Comparison of ENCODE assay signal across 8 mouse cellular contexts in genomic region chr12:98258371-98258844, GRCm38 (mm10). TPM values are rescaled to one million over a fixed set of nuclear protein-coding genes. Genes with fewer than 3 reads are reported as not detected.
A peak's percentile ranks its signal among the peaks of the same experiment; 100 is the strongest.
DNase-seq lines count a peak whose midpoint lies in the region; ATAC-seq and TF ChIP-seq lines count a peak whose summit lies in the region.

No protein-coding gene starts in this region.

- no peaks in the 10 kb centered on the region for H3K27me3 ChIP-seq in heart, embryonic 13.5 days (replicated peaks)
- no peaks in the 10 kb centered on the region for H3K27me3 ChIP-seq in embryonic facial prominence, embryonic 11.5 days (ENCODE audit: control insufficient read depth, insufficient read depth, low read length)
- no peaks in the 10 kb centered on the region for H3K27me3 ChIP-seq in intestine, postnatal 0 days (replicated peaks; ENCODE audit: control insufficient read depth, insufficient read depth, low read length)
- H3K27me3 ChIP-seq in midbrain, embryonic 12.5 days, result no peaks in the 10 kb centered on the region

- peaks cover 12% of the 10 kb centered on the region; the same call in 1 of the 2 replicates for H3K4me1 ChIP-seq in heart, embryonic 13.5 days
- H3K4me1 ChIP-seq in embryonic facial prominence, embryonic 11.5 days (ENCODE audit: control insufficient read depth, insufficient read depth, low read length), result no peaks in the 10 kb centered on the region
- no peaks in the 10 kb centered on the region for H3K4me1 ChIP-seq in intestine, postnatal 0 days (replicated peaks; ENCODE audit: control insufficient read depth, insufficient read depth, low read length)
- H3K4me1 ChIP-seq in midbrain, embryonic 12.5 days, result 0 out of 2 replicates have a peak, but pooled peaks cover 7% of the 10 kb centered on the region

- H3K4me2 ChIP-seq in heart, embryonic 13.5 days, result peak overlapping the region; percentile 76
- peak overlapping the region; percentile 43 for H3K4me2 ChIP-seq in embryonic facial prominence, embryonic 11.5 days (ENCODE audit: low read depth, low read length)
- H3K4me2 ChIP-seq in intestine, postnatal 0 days (replicated peaks; ENCODE audit: low read depth), result peak overlapping the region; percentile 88
- peak overlapping the region; percentile 70 for H3K4me2 ChIP-seq in midbrain, embryonic 12.5 days (replicated peaks)

- H3K9me3 ChIP-seq in heart, embryonic 13.5 days, result no peaks in the 10 kb centered on the region
- H3K9me3 ChIP-seq in embryonic facial prominence, embryonic 11.5 days (replicated peaks; ENCODE audit: control insufficient read depth, low read length), result no peaks in the 10 kb centered on the region
- H3K9me3 ChIP-seq in intestine, postnatal 0 days (ENCODE audit: control insufficient read depth), result no peaks in the 10 kb centered on the region
- no peaks in the 10 kb centered on the region for H3K9me3 ChIP-seq in midbrain, embryonic 12.5 days

- WGBS in heart, embryonic 13.5 days, result under 1% methylated on average over 8 of the region's 8 CpGs
- WGBS in embryonic facial prominence, embryonic 11.5 days, result 0% methylated on average over 8 of the region's 8 CpGs
- WGBS in intestine, postnatal 0 days, result 0% methylated on average over 8 of the region's 8 CpGs
- WGBS in midbrain, embryonic 12.5 days, result under 1% methylated on average over 8 of the region's 8 CpGs

- peaks cover 4% of the 10 kb centered on the region; the same call in 1 of the 2 replicates for H3K36me3 ChIP-seq in heart, embryonic 13.5 days
- H3K36me3 ChIP-seq in embryonic facial prominence, embryonic 11.5 days (replicated peaks; ENCODE audit: control insufficient read depth, insufficient read depth, low read depth, low read length), result no peaks in the 10 kb centered on the region
- H3K36me3 ChIP-seq in intestine, postnatal 0 days (ENCODE audit: control insufficient read depth, insufficient read depth), result no peaks in the 10 kb centered on the region
- H3K36me3 ChIP-seq in midbrain, embryonic 12.5 days, result no peaks in the 10 kb centered on the region

- peak overlapping the region; percentile 96 for H3K27ac ChIP-seq in heart, embryonic 13.5 days (replicated peaks)
- peak overlapping the region; percentile 91 for H3K27ac ChIP-seq in embryonic facial prominence, embryonic 11.5 days (replicated peaks; ENCODE audit: low read depth, low read length)
- peak overlapping the region; percentile 91 for H3K27ac ChIP-seq in intestine, postnatal 0 days (ENCODE audit: low read depth, low read length)
- peak overlapping the region; percentile 98 for H3K27ac ChIP-seq in midbrain, embryonic 12.5 days (replicated peaks)

- TF ChIP-seq CTCF in intestine, postnatal 0 days (IDR thresholded peaks at IDR 0.05; ENCODE audit: low read depth), result no peak

- H3K9ac ChIP-seq in heart, embryonic 13.5 days, result peak overlapping the region; percentile 97
- peak overlapping the region; percentile 92 for H3K9ac ChIP-seq in embryonic facial prominence, embryonic 11.5 days (replicated peaks; ENCODE audit: low read length)
- peak overlapping the region; percentile 89 for H3K9ac ChIP-seq in intestine, postnatal 0 days (ENCODE audit: low read depth, low read length)
- H3K9ac ChIP-seq in midbrain, embryonic 12.5 days (replicated peaks), result peak overlapping the region; percentile 89

- H3K4me3 ChIP-seq in heart, embryonic 13.5 days, result peak overlapping the region; percentile 88
- H3K4me3 ChIP-seq in embryonic facial prominence, embryonic 11.5 days (ENCODE audit: low read depth, low read length), result peak overlapping the region; percentile 77
- H3K4me3 ChIP-seq in intestine, postnatal 0 days (ENCODE audit: low read depth, low read length), result peak overlapping the region; percentile 92
- H3K4me3 ChIP-seq in midbrain, embryonic 12.5 days, result peak overlapping the region; percentile 74

- no peak for ATAC-seq in heart, embryonic 13.5 days (ENCODE audit: extremely low read depth, insufficient number of reproducible peaks, low FRiP score, low TSS enrichment)
- no peak for ATAC-seq in embryonic facial prominence, embryonic 11.5 days (replicated peaks; ENCODE audit: insufficient number of reproducible peaks, low FRiP score, low TSS enrichment, low read depth)
- 0 out of 2 replicates have a peak, but pooled peaks have one; percentile 6 for ATAC-seq in intestine, postnatal 0 days
- ATAC-seq in midbrain, embryonic 12.5 days (ENCODE audit: low FRiP score, low read depth), result no peak

- no peak for DNase-seq in heart, adult 18-20 months
- no peak for DNase-seq in embryonic facial prominence, embryonic 11.5 days (ENCODE audit: low spot score)
- DNase-seq in urinary bladder, postnatal 36 days (ENCODE audit: low spot score in 2 of 2), result no peak
- DNase-seq in spleen, postnatal 10 days (ENCODE audit: low spot score in 2 of 2), result no peak
- DNase-seq in right cerebral cortex, postnatal 10 days (ENCODE audit: low spot score in 2 of 2), result no peak

RNA-seq across cellular contexts. Expression of gene Galc, which starts 0.9 kb away (rescaled TPM):
- 6.0 and 6.2 TPM in 2 replicates for polyA plus RNA-seq in heart, embryonic 13.5 days (2015; fragmentation: Nextera tagmentation; extraction: Ambion mirVana)
- 1 to 10 TPM; 7.7 to 8.8 TPM for total RNA-seq in heart, adult 18-20 months (2021)
- 11.3 and 12.4 TPM in 2 replicates for polyA plus RNA-seq in embryonic facial prominence, embryonic 11.5 days (2014; fragmentation: Nextera tagmentation; extraction: Ambion mirVana)
- 13.1 and 15.1 TPM in 2 replicates for polyA plus RNA-seq in intestine, postnatal 0 days (2015; fragmentation: Nextera tagmentation; extraction: Ambion mirVana)
- polyA plus RNA-seq in midbrain, embryonic 12.5 days (2016; fragmentation: Nextera tagmentation; extraction: Ambion mirVana), result 13.2 and 13.3 TPM in 2 replicates

RNA-seq across cellular contexts. Expression of gene Gpr65, which starts 10.0 kb away (rescaled TPM):
- polyA plus RNA-seq in heart, embryonic 13.5 days (2015; fragmentation: Nextera tagmentation; extraction: Ambion mirVana), result 0.82 and 0.91 TPM in 2 replicates
- total RNA-seq in heart, adult 18-20 months (2021), result 1 to 10 TPM in 1 of 2 experiments, under 1 TPM in 1; 0.89 to 1.2 TPM
- polyA plus RNA-seq in embryonic facial prominence, embryonic 11.5 days (2014; fragmentation: Nextera tagmentation; extraction: Ambion mirVana), result 0.26 and 0.45 TPM in 2 replicates
- polyA plus RNA-seq in intestine, postnatal 0 days (2015; fragmentation: Nextera tagmentation; extraction: Ambion mirVana), result 1.8 and 2.1 TPM in 2 replicates
- 0.43 and 0.52 TPM in 2 replicates for polyA plus RNA-seq in midbrain, embryonic 12.5 days (2016; fragmentation: Nextera tagmentation; extraction: Ambion mirVana)
